ENCODE assay signal across 8 mouse cellular contexts in the genomic region with DNA sequence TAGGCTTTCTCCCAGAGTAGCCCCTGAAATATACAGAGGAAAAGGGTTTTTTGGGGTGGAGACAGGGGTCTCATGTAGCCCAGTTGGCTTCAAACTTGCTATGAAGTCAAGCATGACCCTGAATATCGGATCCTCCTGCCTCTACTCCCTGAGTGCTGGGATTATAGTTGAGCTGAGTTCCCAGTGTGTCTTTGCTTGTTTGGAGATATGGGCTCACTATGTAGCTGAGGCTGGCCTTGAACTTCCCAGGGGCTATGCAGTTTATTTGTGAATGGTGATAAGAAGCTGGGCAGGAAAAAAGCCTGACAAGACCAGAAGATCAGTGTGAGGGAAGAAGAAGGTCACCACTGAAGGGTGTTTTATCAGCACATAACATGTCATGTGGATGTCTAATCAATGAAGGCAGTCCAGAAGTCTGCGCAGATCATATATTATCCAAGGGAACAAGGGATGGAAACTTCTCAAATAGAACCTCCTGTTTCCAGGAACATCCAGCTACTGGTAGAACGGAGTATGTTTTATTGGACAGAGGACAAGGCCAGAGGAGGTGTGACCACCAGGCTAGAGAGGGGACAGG. TPM values are rescaled to one million over a fixed set of nuclear protein-coding genes. Genes with fewer than 3 reads are reported as not detected.
DNase-seq lines count a peak whose midpoint lies in the region; ATAC-seq and TF ChIP-seq lines count a peak whose summit lies in the region.

No protein-coding gene starts in this region.

- H3K4me3 ChIP-seq in kidney, embryonic 16.5 days (ENCODE audit: low read length), result peak overlapping the region; percentile 50
- peak overlapping the region; percentile 52 for H3K4me3 ChIP-seq in embryonic facial prominence, embryonic 13.5 days
- peak overlapping the region; percentile 36 for H3K4me3 ChIP-seq in intestine, postnatal 0 days (ENCODE audit: low read depth, low read length)
- H3K4me3 ChIP-seq in midbrain, postnatal 0 days (ENCODE audit: low read depth, low read length), result peak overlapping the region; percentile 36

- H3K9ac ChIP-seq in kidney, embryonic 16.5 days (replicated peaks; ENCODE audit: low read length), result peak overlapping the region; percentile 57; the same call in 1 of the 2 replicates
- peak overlapping the region; percentile 73 for H3K9ac ChIP-seq in embryonic facial prominence, embryonic 13.5 days
- no peak overlapping the region for H3K9ac ChIP-seq in intestine, postnatal 0 days (ENCODE audit: low read depth, low read length)
- 0 out of 2 replicates have a peak overlapping the region, but pooled peaks have one; percentile 36 for H3K9ac ChIP-seq in midbrain, postnatal 0 days (replicated peaks; ENCODE audit: low read length, poor library complexity, severe bottlenecking)

- no peaks in the 10 kb centered on the region for H3K27me3 ChIP-seq in kidney, embryonic 16.5 days (ENCODE audit: insufficient read depth, low read length)
- H3K27me3 ChIP-seq in embryonic facial prominence, embryonic 13.5 days, result no peaks in the 10 kb centered on the region
- H3K27me3 ChIP-seq in intestine, postnatal 0 days (replicated peaks; ENCODE audit: control insufficient read depth, insufficient read depth, low read length), result no peaks in the 10 kb centered on the region
- H3K27me3 ChIP-seq in midbrain, postnatal 0 days (ENCODE audit: insufficient read depth, low read length), result no peaks in the 10 kb centered on the region

- peaks cover 3% of the 10 kb centered on the region; the same call in 1 of the 2 replicates for H3K4me1 ChIP-seq in kidney, embryonic 16.5 days (ENCODE audit: insufficient read depth, low read length)
- no peaks in the 10 kb centered on the region; the same call in 1 of the 2 replicates for H3K4me1 ChIP-seq in embryonic facial prominence, embryonic 13.5 days
- no peaks in the 10 kb centered on the region for H3K4me1 ChIP-seq in intestine, postnatal 0 days (replicated peaks; ENCODE audit: control insufficient read depth, insufficient read depth, low read length)
- no peaks in the 10 kb centered on the region for H3K4me1 ChIP-seq in midbrain, postnatal 0 days (ENCODE audit: insufficient read depth, low read length)

- 0 out of 2 replicates have a peak, but pooled peaks cover 3% of the 10 kb centered on the region for H3K36me3 ChIP-seq in kidney, embryonic 16.5 days (ENCODE audit: insufficient read depth, low read length)
- H3K36me3 ChIP-seq in embryonic facial prominence, embryonic 13.5 days, result 0 out of 2 replicates have a peak, but pooled peaks cover 7% of the 10 kb centered on the region
- no peaks in the 10 kb centered on the region for H3K36me3 ChIP-seq in intestine, postnatal 0 days (ENCODE audit: control insufficient read depth, insufficient read depth)
- H3K36me3 ChIP-seq in midbrain, postnatal 0 days (ENCODE audit: insufficient read depth, low read length), result no peaks in the 10 kb centered on the region

- ATAC-seq in kidney, embryonic 16.5 days (ENCODE audit: low FRiP score, low TSS enrichment), result no peak; the same call in 1 of the 2 replicates
- ATAC-seq in embryonic facial prominence, embryonic 13.5 days (ENCODE audit: insufficient number of reproducible peaks, insufficient read depth, low FRiP score, low TSS enrichment, low read depth), result 0 out of 2 replicates have a peak, but pooled peaks have one; percentile 28
- ATAC-seq in intestine, postnatal 0 days, result peak; percentile 9; the same call in 1 of the 2 replicates
- no peak for ATAC-seq in midbrain, postnatal 0 days (ENCODE audit: low FRiP score)

- DNase-seq in kidney, adult 8-10 months, result no peak
- DNase-seq in midbrain, postnatal 0 days (ENCODE audit: low spot score), result no peak
- DNase-seq in MN1 (ENCODE audit: low spot score), result no peak
- no peak for DNase-seq in cerebellum, adult 9-11 months
- DNase-seq in ovary, postnatal 10 days (ENCODE audit: low spot score), result no peak

- 77% methylated on average over 3 of the region's 3 CpGs for WGBS in kidney, embryonic 16.5 days
- WGBS in embryonic facial prominence, embryonic 13.5 days, result 74% methylated on average over 3 of the region's 3 CpGs
- WGBS in intestine, postnatal 0 days, result 68% methylated on average over 3 of the region's 3 CpGs
- WGBS in midbrain, postnatal 0 days, result 73% methylated on average over 3 of the region's 3 CpGs

- peak overlapping the region; percentile 2 for H3K27ac ChIP-seq in kidney, embryonic 16.5 days (ENCODE audit: low read length)
- 0 out of 2 replicates have a peak overlapping the region, but pooled peaks have one; percentile 1 for H3K27ac ChIP-seq in embryonic facial prominence, embryonic 13.5 days
- no peak overlapping the region for H3K27ac ChIP-seq in intestine, postnatal 0 days (ENCODE audit: low read depth, low read length)
- no peak overlapping the region for H3K27ac ChIP-seq in midbrain, postnatal 0 days (ENCODE audit: low read depth, low read length)

- peaks cover 19% of the 10 kb centered on the region for H3K9me3 ChIP-seq in kidney, embryonic 16.5 days (ENCODE audit: low read length)
- peaks cover 7% of the 10 kb centered on the region; the same call in 1 of the 2 replicates for H3K9me3 ChIP-seq in embryonic facial prominence, embryonic 13.5 days
- H3K9me3 ChIP-seq in intestine, postnatal 0 days (ENCODE audit: control insufficient read depth), result no peaks in the 10 kb centered on the region
- H3K9me3 ChIP-seq in midbrain, postnatal 0 days (ENCODE audit: low read length), result no peaks in the 10 kb centered on the region

- TF ChIP-seq CTCF in intestine, postnatal 0 days (IDR thresholded peaks at IDR 0.05; ENCODE audit: low read depth), result no peak
- no peak for TF ChIP-seq CTCF in midbrain, postnatal 0 days (IDR thresholded peaks at IDR 0.05)

- H3K4me2 ChIP-seq in kidney, embryonic 16.5 days (replicated peaks; ENCODE audit: low read depth, low read length), result peak overlapping the region; percentile 58
- peak overlapping the region; percentile 63 for H3K4me2 ChIP-seq in embryonic facial prominence, embryonic 13.5 days
- peak overlapping the region; percentile 65 for H3K4me2 ChIP-seq in intestine, postnatal 0 days (replicated peaks; ENCODE audit: low read depth)
- H3K4me2 ChIP-seq in midbrain, postnatal 0 days (ENCODE audit: low read depth, low read length, poor library complexity, severe bottlenecking), result peak overlapping the region; percentile 60

RNA-seq across cellular contexts. Expression of a gene that starts 9.4 kb away (rescaled TPM):
- polyA plus RNA-seq in kidney, embryonic 16.5 days (2015; fragmentation: Nextera tagmentation; extraction: Ambion mirVana), result 144 and 148 TPM in 2 replicates
- polyA plus RNA-seq in embryonic facial prominence, embryonic 13.5 days (2015; fragmentation: Nextera tagmentation; extraction: Ambion mirVana), result 213 and 290 TPM in 2 replicates
- 108 and 111 TPM in 2 replicates for polyA plus RNA-seq in intestine, postnatal 0 days (2015; fragmentation: Nextera tagmentation; extraction: Ambion mirVana)
- 8.1 and 8.6 TPM in 2 replicates for total RNA-seq in midbrain, postnatal 0 days (2014; rRNA removed)
- 68.0 and 80.0 TPM in 2 replicates for polyA plus RNA-seq in midbrain, postnatal 0 days (2015; fragmentation: Nextera tagmentation; extraction: Ambion mirVana)

RNA-seq across cellular contexts. Expression of a gene that starts 10.9 kb away (rescaled TPM):
- 16.2 and 17.7 TPM in 2 replicates for polyA plus RNA-seq in kidney, embryonic 16.5 days (2015; fragmentation: Nextera tagmentation; extraction: Ambion mirVana)
- 17.7 and 17.8 TPM in 2 replicates for polyA plus RNA-seq in embryonic facial prominence, embryonic 13.5 days (2015; fragmentation: Nextera tagmentation; extraction: Ambion mirVana)
- 16.3 and 17.2 TPM in 2 replicates for polyA plus RNA-seq in intestine, postnatal 0 days (2015; fragmentation: Nextera tagmentation; extraction: Ambion mirVana)
- 107 and 154 TPM in 2 replicates for total RNA-seq in midbrain, postnatal 0 days (2014; rRNA removed)
- 58.7 and 61.6 TPM in 2 replicates for polyA plus RNA-seq in midbrain, postnatal 0 days (2015; fragmentation: Nextera tagmentation; extraction: Ambion mirVana)

Comparison
In these comparisons a context has a peak if more than half of its experiments do, and no peak if none do; other contexts are left out.
1. ATAC-seq: peak in embryonic facial prominence, embryonic 13.5 days (single experiment) and intestine, postnatal 0 days (single experiment); none in kidney, embryonic 16.5 days (single experiment) and midbrain, postnatal 0 days (single experiment).
2. H3K27ac ChIP-seq: peak in kidney, embryonic 16.5 days (single experiment) and embryonic facial prominence, embryonic 13.5 days (single experiment); none in intestine, postnatal 0 days (single experiment) and midbrain, postnatal 0 days (single experiment).
3. Peak in every context shown above with its lines, with median percentiles within 50 percentile points of each other: H3K4me2 ChIP-seq and H3K4me3 ChIP-seq.